Mouse (Mus musculus) testis, postnatal 14 days (tissue): ENCODE data around the gene Zmiz2.
"Not testable (repeated sequence)": the region's sequence is repeated elsewhere in the genome, so short reads cannot be mapped to it uniquely, and the experiment has no call there.

Experiments used
- DNase-seq: peaks from one replicate; pipeline ENCODE4 v3.0.0; 2021; ENCODE audit warnings: low spot score

Zmiz2 gene

DNA sequence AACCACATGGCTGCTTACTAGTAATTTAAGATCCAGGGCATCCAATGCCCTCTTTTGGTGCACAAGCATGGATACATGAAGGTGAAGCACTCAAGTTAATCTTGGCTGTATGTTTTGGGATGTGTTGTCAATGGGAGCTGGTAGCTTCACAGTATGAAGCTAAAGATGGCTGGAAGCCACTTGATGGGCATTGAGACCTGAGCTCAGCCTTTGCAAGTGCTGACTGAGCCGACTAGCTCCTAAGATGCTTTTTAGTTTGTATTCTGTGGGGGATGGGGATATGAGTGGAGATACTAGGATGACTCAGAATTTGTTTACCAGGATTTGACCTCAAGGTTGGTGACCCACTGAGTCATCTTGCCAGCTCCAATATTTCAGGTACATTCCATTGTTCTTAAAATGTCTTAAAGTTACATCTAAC, 31.4 kb downstream of the Zmiz2 start:
- no peak for DNase-seq

DNA sequence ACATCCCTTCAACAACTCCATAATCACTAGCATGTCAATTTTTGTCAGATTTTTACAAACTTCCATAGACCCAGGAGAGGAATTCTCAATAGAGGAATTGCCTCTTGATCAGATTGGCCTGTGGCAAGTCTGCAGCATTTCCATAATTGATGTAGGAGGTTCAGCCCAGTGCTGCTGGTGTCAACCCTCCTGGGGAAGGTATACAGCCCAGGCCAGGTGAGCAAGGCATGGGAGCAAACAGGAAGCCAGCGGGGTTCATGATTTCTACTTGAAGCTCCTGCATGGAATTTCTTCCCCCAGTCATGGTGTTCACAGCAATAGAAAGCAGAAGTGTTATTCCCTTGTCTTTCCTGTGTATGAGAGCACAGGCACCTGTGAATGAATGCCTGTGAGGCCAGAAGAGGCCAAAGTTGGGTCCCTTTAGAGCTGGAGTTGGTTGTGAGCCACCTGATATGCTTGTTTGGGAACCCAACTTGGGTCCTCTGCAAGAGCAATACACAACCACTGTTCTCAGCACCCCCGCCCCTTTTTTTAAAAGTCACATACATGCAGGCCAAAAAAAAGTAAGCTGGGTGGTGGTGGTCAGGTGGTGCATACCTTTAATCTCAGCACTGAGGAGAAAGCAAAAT, 32.0 kb downstream of the Zmiz2 start:
- no peak for DNase-seq

DNA sequence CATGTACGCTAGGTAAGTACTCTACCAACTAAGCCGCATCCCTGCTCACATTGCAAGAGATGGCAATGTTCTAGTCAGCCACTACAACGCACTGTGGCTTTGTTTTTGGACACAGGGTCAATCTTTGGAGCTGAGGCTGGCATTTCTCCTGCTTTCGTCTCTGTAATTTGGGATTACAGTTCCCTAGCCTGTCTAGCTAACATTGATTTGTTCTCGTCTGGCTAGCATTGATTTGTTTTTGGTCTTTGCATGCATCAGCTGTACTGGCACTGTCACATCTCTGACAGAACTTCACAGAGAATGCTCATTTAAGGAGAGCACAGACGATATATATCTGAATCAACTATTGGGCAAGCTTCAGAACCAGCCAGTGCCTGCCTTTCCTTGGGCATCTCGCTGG, 41.3 kb downstream of the Zmiz2 start:
- DNase-seq = no peak

DNA sequence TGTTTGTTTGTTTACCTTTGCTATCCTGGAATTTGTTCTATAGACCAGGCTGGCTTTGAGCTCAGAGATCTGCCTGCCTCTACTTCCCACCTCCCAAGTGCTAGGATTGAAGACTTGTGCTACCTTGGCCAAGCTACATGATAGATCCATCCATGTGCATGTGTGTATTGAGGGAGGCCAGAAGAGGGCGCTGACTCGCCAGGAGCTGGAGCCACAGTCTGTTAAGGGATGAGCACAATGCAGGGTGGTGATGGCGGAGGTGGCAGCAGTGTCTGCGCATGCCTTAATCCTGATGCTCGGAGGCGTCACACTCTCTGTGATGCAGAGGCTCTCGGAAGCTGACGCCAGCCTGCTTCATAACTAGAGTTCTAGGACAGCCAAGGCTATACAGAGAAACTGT, 47.6 kb downstream of the Zmiz2 start:
- DNase-seq = no peak

DNA sequence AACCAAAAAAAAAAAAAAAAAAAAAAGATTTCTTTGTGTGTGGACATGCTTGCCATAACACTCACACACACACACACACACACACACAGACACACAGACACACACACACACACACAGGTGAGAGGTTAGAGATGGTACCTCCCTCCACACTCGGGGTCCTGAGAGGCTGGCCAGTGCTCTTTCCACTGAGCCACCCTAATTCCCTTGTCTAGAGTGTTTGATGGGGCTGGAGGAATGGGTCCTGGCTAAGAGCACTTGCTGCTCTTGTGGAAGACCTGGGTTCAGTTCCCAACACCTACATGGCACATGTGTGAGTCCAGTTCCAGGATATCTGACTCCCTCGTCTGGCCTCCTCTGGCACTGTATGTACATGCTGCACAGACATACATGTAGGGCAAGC, 48.8 kb downstream of the Zmiz2 start:
- no peak for DNase-seq

DNA sequence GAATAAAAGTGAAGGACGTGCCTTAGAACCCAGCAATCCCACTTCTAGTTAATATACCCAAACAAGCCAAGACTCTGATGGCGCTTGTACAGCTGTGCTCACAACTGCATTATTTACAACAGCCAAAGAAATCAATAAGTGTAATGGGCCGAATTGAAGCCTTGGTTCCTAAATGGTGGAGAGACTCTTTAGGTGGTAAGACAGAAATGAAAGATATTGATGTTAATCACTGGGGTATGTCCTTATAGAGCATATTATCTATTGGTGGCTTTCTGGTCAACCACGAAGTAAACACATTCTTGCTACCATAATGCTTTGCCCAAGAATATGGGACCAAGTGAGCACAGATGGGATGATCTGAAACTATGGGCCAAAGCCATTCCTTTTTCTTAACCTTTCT, 51.3 kb downstream of the Zmiz2 start:
- DNase-seq = no peak

DNA sequence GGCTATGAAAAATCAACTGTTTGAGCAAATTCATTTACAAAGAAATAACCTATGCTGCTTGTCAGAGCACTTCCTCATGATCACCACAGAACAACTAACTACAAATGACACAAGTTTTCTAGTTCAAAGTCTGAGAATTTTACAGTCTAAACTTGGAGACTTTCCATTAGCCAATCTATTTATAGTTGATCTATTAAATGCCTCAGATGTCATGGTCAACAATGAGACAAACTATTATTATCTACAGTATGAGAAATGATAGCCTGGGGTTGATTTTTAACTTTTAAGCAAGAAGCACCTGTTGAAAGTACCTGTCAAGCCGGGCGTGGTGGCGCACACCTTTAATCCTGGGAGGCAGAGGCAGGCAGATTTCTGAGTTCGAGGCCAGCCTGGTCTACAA, 53.7 kb downstream of the Zmiz2 start:
- no peak for DNase-seq

DNA sequence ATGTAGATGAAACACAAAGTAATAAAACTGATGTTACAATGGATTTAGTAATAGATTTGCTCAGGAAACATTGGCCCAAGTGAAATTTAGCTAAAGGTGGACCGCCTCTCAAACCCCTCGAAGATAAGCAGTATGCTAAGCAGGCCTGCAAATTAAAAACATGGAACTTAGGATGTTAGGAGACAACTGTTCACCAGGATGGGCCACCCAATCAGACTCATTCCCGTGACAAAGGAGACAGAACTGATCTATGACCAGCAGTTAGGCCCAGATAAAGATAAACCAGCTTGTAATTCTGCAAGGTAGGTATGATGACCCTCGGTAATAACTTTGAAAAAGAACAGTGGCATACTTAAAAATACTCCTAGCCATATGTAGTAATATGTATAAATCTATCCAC, 54.2 kb downstream of the Zmiz2 start:
- no peak for DNase-seq

DNA sequence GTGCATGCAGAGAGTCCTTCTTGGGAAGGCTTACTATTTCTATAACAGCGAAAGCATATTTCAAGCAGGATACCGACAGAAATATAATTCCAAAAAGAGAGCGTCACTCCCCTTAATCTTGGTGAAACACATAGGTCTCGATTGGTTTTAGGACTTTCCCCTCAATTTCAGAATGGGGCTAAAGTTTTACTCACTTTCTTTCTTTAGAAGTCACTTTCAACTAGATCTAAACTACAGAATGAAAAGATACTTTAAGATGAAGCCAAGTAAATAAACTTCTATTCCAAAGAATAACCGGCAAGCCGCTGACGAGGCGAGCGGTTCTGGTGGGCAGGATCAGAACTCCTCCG, 54.8 kb downstream of the Zmiz2 start:
- no peak for DNase-seq

DNA sequence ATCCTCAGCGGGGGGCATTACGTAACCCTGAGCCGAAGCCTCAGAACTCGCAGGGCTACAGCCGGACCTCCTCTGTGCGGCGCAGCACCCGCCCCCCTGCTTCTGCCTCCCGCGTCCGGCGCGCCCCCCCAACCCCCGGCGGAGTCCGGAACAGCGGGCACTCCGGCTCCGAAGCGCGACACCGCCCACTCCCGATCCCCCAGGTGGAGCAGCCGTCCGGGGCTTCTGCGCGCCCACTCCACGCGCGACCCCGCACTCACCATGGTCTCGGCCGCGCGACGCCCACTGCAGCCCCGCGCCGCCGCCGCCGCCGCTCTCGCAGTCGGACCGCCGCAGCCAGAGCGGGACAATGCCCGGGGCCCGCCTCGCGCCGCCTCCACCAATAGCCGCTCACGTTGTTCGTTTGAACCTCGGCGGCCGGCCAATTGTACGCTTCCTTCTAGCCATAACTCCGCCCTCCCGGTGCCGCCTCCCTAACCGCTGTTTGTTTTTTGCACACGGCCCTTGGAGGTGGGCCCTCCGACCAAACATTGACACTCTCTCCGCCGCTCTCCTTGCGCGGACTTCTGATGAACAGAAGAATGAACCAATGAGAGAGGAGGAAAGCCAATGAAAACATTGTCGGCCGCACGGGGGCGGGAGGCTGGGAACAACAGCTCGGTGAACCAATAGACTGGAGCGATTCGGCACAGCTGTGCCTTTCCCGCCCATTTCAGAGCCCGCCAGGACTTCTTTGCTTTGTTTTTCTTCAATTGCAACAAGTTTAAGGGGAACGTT, 55.4 kb downstream of the Zmiz2 start, which contains the start of gene H2afv:
H2afv (minus strand) TSS at position 367 of the 777 bp plus-strand sequence.
- DNase-seq = peak; percentile 100

DNA sequence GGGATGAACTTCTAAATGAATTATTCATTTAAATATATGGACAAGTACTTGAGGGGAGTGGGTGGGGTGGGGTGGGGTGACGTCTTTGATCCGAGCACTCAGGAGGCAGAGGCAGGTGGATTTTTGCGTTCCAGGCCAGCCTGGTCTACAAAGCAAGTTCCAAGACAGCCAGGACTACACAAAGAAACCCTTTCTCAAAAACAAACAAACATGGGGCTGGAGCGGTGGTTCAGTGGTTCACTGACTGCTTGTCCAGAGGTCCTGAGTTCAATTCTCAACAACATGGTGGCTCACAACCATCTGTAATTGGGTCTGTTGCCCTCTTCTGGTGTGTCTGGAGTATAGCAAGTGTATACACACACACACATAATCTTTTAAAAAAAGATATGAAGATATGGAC, 56.6 kb downstream of the Zmiz2 start:
- DNase-seq = no peak

DNA sequence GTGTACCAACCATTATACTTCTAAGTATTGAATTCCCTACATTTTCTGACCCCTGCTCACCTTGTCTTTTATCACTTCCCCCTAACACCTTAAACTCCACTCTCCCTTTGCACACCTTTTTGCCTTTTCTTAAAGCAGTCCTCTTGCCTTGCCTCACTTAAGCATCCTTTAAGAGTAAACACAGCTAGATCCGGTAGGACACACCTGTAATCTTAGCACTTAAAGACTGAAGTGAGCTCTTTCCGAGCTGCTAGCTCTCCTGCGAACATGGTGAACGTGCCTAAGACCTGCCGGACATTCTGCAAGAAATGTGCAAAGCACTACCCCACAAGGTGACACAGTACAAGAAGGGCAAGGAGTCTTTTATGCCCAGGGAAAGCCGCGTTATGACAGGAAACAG, 57.1 kb downstream of the Zmiz2 start:
- DNase-seq = no peak

DNA sequence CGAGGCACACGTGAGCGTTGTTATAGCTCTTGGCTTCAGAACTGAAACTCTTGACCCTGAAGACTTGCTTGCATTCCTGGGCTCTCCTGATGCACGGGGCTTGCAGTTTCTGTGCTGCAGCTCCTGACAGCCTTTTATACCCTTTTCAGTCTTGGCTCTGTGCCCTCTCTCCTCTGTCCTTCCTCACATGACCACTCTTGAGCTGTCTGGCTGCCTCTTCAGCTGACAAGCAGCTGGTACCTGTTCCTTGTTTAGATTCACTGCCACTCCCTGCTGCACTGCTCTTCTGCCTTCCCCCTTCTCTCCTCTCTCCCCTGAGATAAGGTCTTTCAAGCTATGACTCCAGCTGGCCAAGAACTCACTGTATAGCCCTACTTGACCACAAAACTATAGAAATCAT, 58.6 kb downstream of the Zmiz2 start:
- DNase-seq = no peak

DNA sequence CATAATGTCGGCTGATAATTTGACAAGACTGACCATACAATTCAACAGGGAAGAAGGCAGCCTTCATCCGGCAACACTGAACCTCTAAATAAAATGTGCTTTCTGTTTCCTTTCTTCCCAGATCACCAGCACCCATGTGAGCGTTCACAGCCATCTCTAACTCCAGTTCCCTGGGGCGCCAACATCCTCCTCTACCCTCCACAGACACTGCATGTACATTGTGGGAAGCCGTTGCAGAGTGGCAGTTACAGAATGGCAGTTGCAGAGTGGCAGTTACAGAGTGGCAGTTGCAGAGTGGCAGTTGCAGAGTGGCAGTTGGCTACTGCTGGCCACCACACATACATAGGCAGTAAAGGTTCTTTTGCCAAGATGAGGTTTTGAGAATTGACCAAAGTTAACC, 59.3 kb downstream of the Zmiz2 start:
- DNase-seq = not testable (repeated sequence)
